Mouse (Mus musculus) neural tube, embryonic 15.5 days (tissue): ENCODE results near the gene Ppil2. TPM values are rescaled to one million over a fixed set of nuclear protein-coding genes. Genes with fewer than 3 reads are reported as not detected.

Source experiments
- ATAC-seq: fragments of 200-750 bp; cut with Nextera tagmentation; 2 replicates; pipeline ENCODE4 v1.8.0; 2017; ENCODE audit warnings: mild to moderate bottlenecking, moderate TSS enrichment, moderate library complexity; ENCODE audit not compliant: low FRiP score
- H3K27ac ChIP-seq: fragments of 300-500 bp; sonication (generic); replicated peaks from 2 replicates; pipeline ENCODE4 v1.5.1; 2015; ENCODE audit warnings: mild to moderate bottlenecking, inconsistent platforms
- H3K27me3 ChIP-seq: fragments of 300-500 bp; sonication (generic); replicated peaks from 2 replicates; pipeline ENCODE4 v1.6.1; 2015; ENCODE audit warnings: inconsistent platforms
- H3K36me3 ChIP-seq: fragments of 300-500 bp; sonication (generic); 2 replicates; pipeline ENCODE4 v1.6.1; 2015; ENCODE audit warnings: inconsistent platforms
- H3K4me1 ChIP-seq: fragments of 300-500 bp; sonication (generic); 2 replicates; pipeline ENCODE4 v1.6.1; 2015; ENCODE audit warnings: inconsistent platforms
- H3K4me2 ChIP-seq: fragments of 300-500 bp; sonication (generic); 2 replicates; pipeline ENCODE4 v1.6.1; 2015; ENCODE audit warnings: inconsistent platforms, mild to moderate bottlenecking, moderate library complexity
- H3K4me3 ChIP-seq: fragments of 300-500 bp; sonication (generic); replicated peaks from 2 replicates; pipeline ENCODE4 v1.5.1; 2015; ENCODE audit warnings: mild to moderate bottlenecking, inconsistent platforms
- H3K9ac ChIP-seq: fragments of 300-500 bp; sonication (generic); replicated peaks from 2 replicates; pipeline ENCODE4 v1.6.1; 2015; ENCODE audit warnings: mild to moderate bottlenecking, inconsistent platforms
- H3K9me3 ChIP-seq: fragments of 300-500 bp; sonication (generic); replicated peaks from 2 replicates; pipeline ENCODE4 v1.6.1; 2016; ENCODE audit warnings: inconsistent platforms
- WGBS: fragments of 180-500 bp; shearing (Covaris S2); methylation state at CpG from one replicate; pipeline ENCODE4 v1.1.7; 2015; ENCODE audit warnings: mixed read lengths; 5-methylcytosine and 5-hydroxymethylcytosine counted together
- polyA plus RNA-seq: library from polyadenylated mRNA; unstranded; fragments of >200 nt; fragmentation: Nextera tagmentation; extraction: Ambion mirVana; gene quantifications from 2 replicates; pipeline ENCODE4 v1.2.1, GENCODE M21; 2015

Ppil2 gene
- polyA plus RNA-seq, 1 experiment from 2014 or later, result 134 TPM

GRCm38 (mm10) chr16:17132089-17132905 is 21.2 kb upstream of the Ppil2 start, which contains the start of gene Sdf2l1:
Gene Sdf2l1, minus strand, starts transcription at chr16:17132383.
- under 1% methylated on average over 47 of the region's 47 CpGs for WGBS
- peak within 1 kb of the TSS; percentile 61 for H3K9ac ChIP-seq
- no peaks in the 10 kb centered on the region for H3K27me3 ChIP-seq
- H3K4me1 ChIP-seq, result peaks cover 17% of the 10 kb centered on the region
- peak; percentile 99 for ATAC-seq
- peak within 1 kb of the TSS; percentile 83 for H3K4me3 ChIP-seq
- H3K9me3 ChIP-seq, result no peaks in the 10 kb centered on the region
- peak within 1 kb of the TSS; percentile 87 for H3K4me2 ChIP-seq
- H3K27ac ChIP-seq, result peak within 1 kb of the TSS; percentile 81
- no peaks in the 10 kb centered on the region for H3K36me3 ChIP-seq

GRCm38 (mm10) chr16:17131191-17132088 is 20.4 kb upstream of the Ppil2 start:
- Histone ChIP-seq H3K4me2 (peak overlapping the region; percentile 87), H3K36me3 (no peaks in the 10 kb centered on the region), H3K9me3 (no peaks in the 10 kb centered on the region), H3K4me1 (peaks cover 17% of the 10 kb centered on the region), H3K4me3 (peak overlapping the region; percentile 83), H3K27ac (peak overlapping the region; percentile 81), H3K9ac (peak overlapping the region; percentile 61), H3K27me3 (no peaks in the 10 kb centered on the region)
- 4% methylated on average over 43 of the region's 43 CpGs for WGBS
- ATAC-seq, result peak; percentile 7; the same call in 1 of the 2 replicates

GRCm38 (mm10) chr16:17127292-17127691 is 16.2 kb upstream of the Ppil2 start:
- WGBS, result 93% methylated on average over 1 of the region's 1 CpGs
- no peak for ATAC-seq
- Histone ChIP-seq H3K9ac (no peak overlapping the region), H3K4me3 (no peak overlapping the region), H3K4me2 (no peak overlapping the region), H3K36me3 (no peaks in the 10 kb centered on the region), H3K9me3 (no peaks in the 10 kb centered on the region), H3K27ac (no peak overlapping the region), H3K27me3 (no peaks in the 10 kb centered on the region), H3K4me1 (peaks cover 31% of the 10 kb centered on the region)

- H3K9ac ChIP-seq, result peak within 1 kb of the TSS; percentile 18
- 0% methylated on average over 25 of the region's 25 CpGs for whole genome bisulfite sequencing
- H3K27ac ChIP-seq, result no peak within 1 kb of the TSS
- peak within 1 kb of the TSS; percentile 42 for H3K4me3 ChIP-seq
- H3K4me2 ChIP-seq, result peak within 1 kb of the TSS; percentile 81
- no peaks in the 10 kb centered on the region for H3K27me3 ChIP-seq
- no peaks in the 10 kb centered on the region for H3K9me3 ChIP-seq
- ATAC-seq, result peak; percentile 90
- H3K36me3 ChIP-seq, result no peaks in the 10 kb centered on the region
- H3K4me1 ChIP-seq, result peaks cover 21% of the 10 kb centered on the region
Observed at GRCm38 (mm10) chr16:17124871-17125520, 13.9 kb upstream of the Ppil2 start, which contains the start of gene 2610318N02Rik. Gene 2610318N02Rik, minus strand, starts transcription at chr16:17125167.

GRCm38 (mm10) chr16:17124119-17124870 is 13.2 kb upstream of the Ppil2 start:
- peaks cover 21% of the 10 kb centered on the region for H3K4me1 ChIP-seq
- peak overlapping the region; percentile 42 for H3K4me3 ChIP-seq
- no peaks in the 10 kb centered on the region for H3K27me3 ChIP-seq
- peak overlapping the region; percentile 18 for H3K9ac ChIP-seq
- H3K4me2 ChIP-seq, result peak overlapping the region; percentile 81
- no peaks in the 10 kb centered on the region for H3K9me3 ChIP-seq
- 3% methylated on average over 22 of the region's 22 CpGs for WGBS
- no peak overlapping the region for H3K27ac ChIP-seq
- H3K36me3 ChIP-seq, result no peaks in the 10 kb centered on the region
- ATAC-seq, result peak; percentile 12; the same call in 1 of the 2 replicates

GRCm38 (mm10) chr16:17121569-17121968 is 10.5 kb upstream of the Ppil2 start:
- Histone ChIP-seq H3K27me3 (no peaks in the 10 kb centered on the region), H3K4me1 (peaks cover 21% of the 10 kb centered on the region), H3K9ac (no peak overlapping the region), H3K36me3 (no peaks in the 10 kb centered on the region), H3K27ac (no peak overlapping the region), H3K4me2 (peak overlapping the region; percentile 37), H3K9me3 (no peaks in the 10 kb centered on the region), H3K4me3 (no peak overlapping the region)
- peak; percentile 25; the same call in 1 of the 2 replicates for ATAC-seq
- WGBS, result 37% methylated on average over 13 of the region's 14 CpGs

GRCm38 (mm10) chr16:17117309-17117799 is 6.3 kb upstream of the Ppil2 start:
- Histone ChIP-seq H3K9ac (no peak overlapping the region), H3K4me3 (no peak overlapping the region), H3K27ac (no peak overlapping the region), H3K4me2 (no peak overlapping the region), H3K4me1 (no peaks in the 10 kb centered on the region), H3K36me3 (no peaks in the 10 kb centered on the region), H3K9me3 (no peaks in the 10 kb centered on the region), H3K27me3 (no peaks in the 10 kb centered on the region)
- WGBS, result 90% methylated on average over 5 of the region's 5 CpGs
- ATAC-seq, result no peak

GRCm38 (mm10) chr16:17104600-17104999 is 6.5 kb downstream of the Ppil2 start:
- H3K9me3 ChIP-seq, result no peaks in the 10 kb centered on the region

GRCm38 (mm10) chr16:17102630-17103220 is 8.3 kb downstream of the Ppil2 start:
- Histone ChIP-seq H3K27ac (no peak overlapping the region), H3K4me1 (peaks cover 7% of the 10 kb centered on the region; the same call in 1 of the 2 replicates), H3K36me3 (peaks cover 75% of the 10 kb centered on the region), H3K4me3 (no peak overlapping the region), H3K4me2 (no peak overlapping the region), H3K27me3 (no peaks in the 10 kb centered on the region), H3K9ac (no peak overlapping the region), H3K9me3 (no peaks in the 10 kb centered on the region)
- no peak for ATAC-seq
- WGBS, result 66% methylated on average over 7 of the region's 7 CpGs

More at GRCm38 (mm10) chr16:17104600-17104999, 6.5 kb downstream of the Ppil2 start:
- WGBS, result 84% methylated on average over 4 of the region's 4 CpGs
- ATAC-seq, result no peak
- peaks cover 14% of the 10 kb centered on the region for H3K4me1 ChIP-seq
- H3K9ac ChIP-seq, result no peak overlapping the region
- H3K4me2 ChIP-seq, result no peak overlapping the region
- no peak overlapping the region for H3K4me3 ChIP-seq
- H3K27me3 ChIP-seq, result no peaks in the 10 kb centered on the region
- H3K27ac ChIP-seq, result no peak overlapping the region
- peaks cover 67% of the 10 kb centered on the region for H3K36me3 ChIP-seq

GRCm38 (mm10) chr16:17096938-17097337 is 14.1 kb downstream of the Ppil2 start:
- no peak overlapping the region for H3K4me3 ChIP-seq
- H3K27ac ChIP-seq, result no peak overlapping the region
- no peak for ATAC-seq
- no peaks in the 10 kb centered on the region for H3K4me1 ChIP-seq
- H3K4me2 ChIP-seq, result no peak overlapping the region
- WGBS, result 97% methylated on average over 3 of the region's 3 CpGs
- H3K9ac ChIP-seq, result no peak overlapping the region
- H3K27me3 ChIP-seq, result no peaks in the 10 kb centered on the region
- no peaks in the 10 kb centered on the region for H3K9me3 ChIP-seq
- peaks cover 87% of the 10 kb centered on the region for H3K36me3 ChIP-seq
